Mouse (Mus musculus) olfactory bulb, adult 2 months (tissue): ENCODE data around the gene Tmem97. TPM values are rescaled to one million over a fixed set of nuclear protein-coding genes. Genes with fewer than 3 reads are reported as not detected.

Experiments used
- H3K27ac ChIP-seq: fragments of 200-500 bp; 2 replicates; pipeline ENCODE4 v1.5.1; 2012; ENCODE audit warnings: low read depth, low read length; ENCODE audit not compliant: insufficient read depth
- H3K4me1 ChIP-seq: fragments of 200-500 bp; 2 replicates; pipeline ENCODE4 v1.6.1; 2012; ENCODE audit warnings: low read length; ENCODE audit not compliant: control insufficient read depth, insufficient read depth
- H3K4me3 ChIP-seq: fragments of 200-500 bp; 2 replicates; pipeline ENCODE4 v1.5.1; 2012; ENCODE audit warnings: mild to moderate bottlenecking, low read depth, low read length, moderate library complexity; ENCODE audit not compliant: insufficient read depth
- CTCF ChIP-seq: fragments of 200-500 bp; IDR thresholded peaks from 2 replicates; pipeline ENCODE4 v1.5.1; 2012; ENCODE audit warnings: low read depth, mild to moderate bottlenecking, low read length, moderate library complexity; ENCODE audit not compliant: insufficient read depth
- POLR2A ChIP-seq: fragments of 200-500 bp; IDR thresholded peaks from 2 replicates; pipeline ENCODE4 v1.6.1; 2012; ENCODE audit warnings: mild to moderate bottlenecking, low read depth, low read length, moderate library complexity; ENCODE audit not compliant: insufficient read depth
- WGBS: fragments of 180-500 bp; shearing (Covaris S2); methylation state at CpG from one replicate; pipeline ENCODE4 v1.1.7; 2018; 5-methylcytosine and 5-hydroxymethylcytosine counted together
- polyA plus RNA-seq: library from polyadenylated mRNA; stranded (reverse); fragments of >200 nt; gene quantifications from 2 replicates; pipeline ENCODE4 v1.2.4, GENCODE M21; 2012; ENCODE audit warnings: low replicate concordance; ENCODE audit not compliant: missing spikeins, insufficient read depth, insufficient read length

The Tmem97 gene
- polyA plus RNA-seq, 1 experiment: not detected

DNA sequence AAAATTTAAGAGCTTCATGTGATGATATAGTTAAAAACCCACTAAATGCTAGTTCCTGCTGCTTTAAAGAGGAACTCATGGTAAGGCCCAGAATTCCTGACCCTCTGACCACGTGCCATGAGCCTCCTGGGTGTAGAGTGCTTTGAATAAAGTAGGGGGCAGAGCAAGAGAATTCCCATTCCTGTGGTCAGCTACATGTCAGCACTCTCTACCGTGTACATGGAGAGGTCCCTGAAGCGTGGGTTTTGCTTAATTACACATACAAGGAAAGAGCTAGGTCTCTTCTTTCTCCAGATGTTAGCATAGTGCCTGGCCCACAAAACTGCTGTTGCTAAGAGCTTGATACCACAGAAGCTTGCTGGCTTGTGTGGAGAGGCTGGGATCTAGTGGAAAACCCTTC is 45.1 kb downstream of the Tmem97 start:
- TF ChIP-seq CTCF: no peak
- no peak for TF ChIP-seq POLR2A
- Histone ChIP-seq H3K4me1 (no peaks in the 10 kb centered on the region), H3K4me3 (no peak overlapping the region), H3K27ac (no peak overlapping the region)
- 78% methylated on average over 3 of the region's 3 CpGs for WGBS

- 59% methylated on average over 7 of the region's 7 CpGs for WGBS
- TF ChIP-seq POLR2A: no peak
- TF ChIP-seq CTCF: no peak
- no peak within 1 kb of the TSS for H3K27ac ChIP-seq
- no peaks in the 10 kb centered on the region for H3K4me1 ChIP-seq
- H3K4me3 ChIP-seq: no peak within 1 kb of the TSS
These were observed 47.5 kb downstream of the Tmem97 start, which contains the start of gene Sebox for GRCm38 (mm10) chr11:78502909-78503650. Sebox (plus strand) TSS chr11:78503447.

- H3K4me3 ChIP-seq: no peak overlapping the region
- H3K27ac ChIP-seq: no peak overlapping the region
- WGBS: 80% methylated on average over 20 of the region's 20 CpGs
- no peaks in the 10 kb centered on the region for H3K4me1 ChIP-seq
- TF ChIP-seq CTCF (no peak), POLR2A (no peak)
These were observed 49.0 kb downstream of the Tmem97 start for GRCm38 (mm10) chr11:78501529-78501928.

DNA sequence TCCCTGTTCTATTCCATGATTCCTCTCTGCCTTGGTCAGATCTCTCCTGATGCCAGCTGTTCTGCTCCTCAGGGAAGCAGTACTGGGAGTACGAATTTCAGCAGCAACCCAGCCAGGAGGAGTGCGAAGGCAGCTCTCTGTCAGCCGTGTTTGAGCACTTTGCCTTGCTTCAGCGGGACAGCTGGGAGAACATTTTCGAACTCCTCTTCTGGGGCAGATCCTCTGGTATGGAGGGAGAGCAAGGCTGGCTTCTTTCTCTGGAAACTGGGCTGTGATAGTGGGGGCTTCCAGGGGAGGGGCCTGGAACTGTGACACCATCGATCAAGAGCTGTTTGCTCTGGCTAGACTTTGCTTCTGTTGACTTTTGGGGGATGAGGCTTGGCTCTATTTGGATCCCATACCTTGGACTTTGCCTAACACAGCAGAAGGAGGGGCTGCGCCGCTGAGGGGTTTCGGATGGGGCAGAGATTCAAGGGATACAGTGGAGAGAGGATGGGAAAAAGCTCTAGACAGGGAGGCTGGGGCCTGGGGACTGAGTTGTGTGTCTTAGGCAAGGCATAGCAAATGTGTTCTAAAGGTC is 49.9 kb downstream of the Tmem97 start:
- Histone ChIP-seq H3K27ac (no peak overlapping the region), H3K4me3 (peak overlapping the region; percentile 8; the same call in 1 of the 2 replicates), H3K4me1 (peaks cover 2% of the 10 kb centered on the region)
- TF ChIP-seq POLR2A (no peak), CTCF (no peak)
- 75% methylated on average over 9 of the region's 9 CpGs for WGBS

- TF ChIP-seq CTCF (no peak), POLR2A (no peak)
- Histone ChIP-seq H3K4me1 (peaks cover 3% of the 10 kb centered on the region), H3K4me3 (peak overlapping the region; percentile 24; the same call in 1 of the 2 replicates), H3K27ac (no peak overlapping the region)
- 56% methylated on average over 16 of the region's 16 CpGs for WGBS
These were observed 51.0 kb downstream of the Tmem97 start for GRCm38 (mm10) chr11:78499543-78499942.

DNA sequence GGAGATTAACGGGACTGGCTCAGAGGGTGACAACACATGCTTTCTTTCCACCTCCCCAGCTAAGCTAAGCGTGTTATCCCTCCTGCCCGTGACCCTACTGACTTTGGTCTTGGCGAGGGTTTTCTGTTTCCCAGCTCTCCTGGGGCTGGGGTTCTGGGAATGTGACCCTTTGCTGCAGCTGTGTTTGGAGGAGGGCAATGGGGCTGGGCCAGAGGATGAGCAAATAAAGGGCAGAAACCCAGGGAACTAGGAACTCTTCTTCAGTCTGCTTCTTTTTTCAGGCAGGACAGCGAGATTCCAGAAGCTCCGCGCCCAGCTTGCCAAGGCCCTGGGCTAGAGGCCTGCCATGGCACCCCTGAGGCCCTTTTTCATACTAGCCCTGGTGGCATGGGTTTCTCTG is 51.6 kb downstream of the Tmem97 start, which contains the start of gene Vtn:
Gene Vtn (plus strand): TSS at position 88 of the 400 bp plus-strand sequence.
- peak within 1 kb of the TSS; percentile 91 for H3K27ac ChIP-seq
- 72% methylated on average over 7 of the region's 7 CpGs for WGBS
- H3K4me3 ChIP-seq: peak within 1 kb of the TSS; percentile 91
- TF ChIP-seq CTCF: no peak
- TF ChIP-seq POLR2A: no peak
- peaks cover 5% of the 10 kb centered on the region for H3K4me1 ChIP-seq

- WGBS: 2% methylated on average over 36 of the region's 36 CpGs
- Histone ChIP-seq H3K27ac (peak within 1 kb of the TSS; percentile 91), H3K4me1 (peaks cover 5% of the 10 kb centered on the region), H3K4me3 (peak within 1 kb of the TSS; percentile 91)
- TF ChIP-seq CTCF (no peak), POLR2A (peak; percentile 84)
These were observed 52.7 kb downstream of the Tmem97 start, which contains the start of gene Sarm1 for GRCm38 (mm10) chr11:78497544-78498522. Sarm1 (minus strand) TSS chr11:78497754.

DNA sequence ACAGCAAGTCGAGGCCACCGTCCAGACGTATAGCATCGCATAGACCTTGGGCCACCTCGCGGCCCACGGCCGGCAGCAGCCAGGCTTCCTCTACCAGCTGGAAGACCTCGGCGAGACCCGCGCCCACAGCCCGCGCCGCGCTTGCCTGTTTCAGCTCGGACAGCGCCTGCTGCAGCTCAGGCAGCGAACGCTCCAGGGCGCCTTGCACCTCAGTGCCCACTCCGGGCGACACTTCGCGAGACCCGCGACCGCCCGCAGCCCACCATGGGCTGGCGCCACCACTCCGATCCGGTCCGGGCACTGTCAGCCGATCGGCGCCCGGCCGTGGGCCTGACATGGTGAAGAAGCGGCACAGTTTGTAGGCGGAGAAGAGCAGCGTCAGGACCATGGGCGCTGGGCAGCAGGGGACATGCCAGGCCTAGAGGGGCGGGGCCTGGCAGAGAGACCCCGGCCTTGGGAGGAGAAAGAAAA is 53.5 kb downstream of the Tmem97 start:
- TF ChIP-seq POLR2A: no peak
- no peak for TF ChIP-seq CTCF
- peak overlapping the region; percentile 91 for H3K4me3 ChIP-seq
- under 1% methylated on average over 44 of the region's 44 CpGs for WGBS

More for the DNA sequence above, 53.5 kb downstream of the Tmem97 start:
- Histone ChIP-seq H3K4me1 (peaks cover 5% of the 10 kb centered on the region), H3K27ac (peak overlapping the region; percentile 84)
